Mouse (Mus musculus) neutrophil, adult 65 days (primary cell): Measurements from ENCODE around the gene Cxcl9. TPM values are rescaled to one million over a fixed set of nuclear protein-coding genes. Genes with fewer than 3 reads are reported as not detected.

Experiments
- total RNA-seq: library from RNA; stranded (reverse); gene quantifications from 2 replicates; pipeline ENCODE4 v1.2.4, GENCODE M21; 2023

Cxcl9 gene
- 0.54 TPM in 1 of 2 replicates, not detected in the other for total RNA-seq

DNA sequence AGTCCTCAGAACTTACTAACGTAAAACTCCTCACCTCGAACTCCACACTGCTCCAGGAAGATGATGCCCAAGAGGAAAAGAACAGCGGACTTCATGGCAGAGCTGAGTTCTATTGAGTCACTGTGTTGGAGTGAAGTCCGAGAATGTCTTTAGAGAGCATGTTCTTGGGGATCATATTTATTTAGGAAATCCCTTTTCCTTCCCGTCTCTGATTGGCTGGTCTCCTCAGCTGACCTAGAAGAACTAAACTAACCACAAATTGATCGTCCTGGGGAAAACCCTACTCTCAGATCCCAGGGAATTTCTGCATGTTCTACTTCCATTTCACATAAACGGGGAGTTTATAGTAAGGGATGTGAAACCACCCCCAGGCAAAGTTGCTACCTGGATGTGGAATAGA is at the start of gene Cxcl9:
TSS of gene Cxcl9 (minus strand) at position 151 of the 400 bp plus-strand sequence.

GRCm38 (mm10) chr5:92348794-92349413 is 21.0 kb upstream of the Cxcl9 start, which contains the start of gene Cxcl10:
Gene Cxcl10, minus strand, starts transcription at chr5:92348889.

GRCm38 (mm10) chr5:92331635-92332338 is 3.9 kb upstream of the Cxcl9 start, which contains the start of gene Art3:
Gene Art3, plus strand, starts transcription at chr5:92331827.

DNA sequence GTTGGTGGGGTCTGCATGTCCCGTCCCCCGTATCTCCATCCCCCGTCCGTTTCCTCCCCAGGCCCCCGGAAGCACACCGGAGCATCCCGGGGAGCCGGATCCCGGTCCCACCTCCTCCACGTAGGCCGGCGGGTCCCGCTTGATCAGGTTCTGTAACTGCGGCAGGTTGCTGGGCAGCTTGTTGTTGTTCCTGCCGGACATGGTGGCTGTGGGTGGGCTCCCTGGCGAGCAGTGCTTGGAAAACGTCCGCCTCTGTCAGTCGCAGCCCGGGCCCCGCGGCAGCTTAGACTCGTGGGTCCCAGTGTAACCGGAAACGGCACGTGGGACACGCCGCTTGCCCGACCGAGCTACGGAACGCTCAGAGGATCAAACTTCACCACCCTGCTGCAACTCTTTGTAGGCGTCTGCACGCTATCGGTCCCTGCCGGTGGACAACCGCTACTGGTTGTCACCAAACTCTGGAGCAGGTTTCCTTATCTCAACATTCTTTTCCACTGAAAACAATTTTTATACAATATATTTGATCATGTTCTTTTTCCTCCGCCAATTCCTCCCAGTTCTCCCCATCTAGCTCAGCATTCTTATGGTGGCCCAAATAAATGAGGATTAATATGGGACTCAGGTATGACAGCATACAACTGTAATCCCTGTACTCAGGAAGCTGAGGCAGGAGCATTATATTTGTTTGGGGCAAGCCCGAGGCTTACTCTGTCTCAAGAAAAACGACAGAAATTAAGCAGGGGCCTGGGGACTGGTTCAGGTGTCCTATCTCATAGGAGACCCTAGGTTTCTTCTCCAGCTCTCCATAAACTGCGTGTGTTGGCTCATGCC is 18.0 kb downstream of the Cxcl9 start, which contains the start of gene Sdad1:
TSS of gene Sdad1 (minus strand) at position 799 of the 831 bp plus-strand sequence.

GRCm38 (mm10) chr5:92277437-92278394 is 50.2 kb downstream of the Cxcl9 start, which contains the start of gene Naaa:
Gene Naaa, minus strand, starts transcription at chr5:92278170.

Other genes starting within 250 kb of the Cxcl9 start
- gene G3bp2, start 244.4 kb downstream of the Cxcl9 start, total RNA-seq, result 52.3 and 78.7 TPM in 2 replicates
- 34.7 and 45.6 TPM in 2 replicates for gene Uso1, start 190.1 kb downstream of the Cxcl9 start, total RNA-seq
- gene U90926, start 112.7 kb downstream of the Cxcl9 start, total RNA-seq, result not detected in 2 replicates
- gene Ppef2, start 71.8 kb downstream of the Cxcl9 start, total RNA-seq, result 0.61 and 1.2 TPM in 2 replicates
- gene Naaa, start 49.9 kb downstream of the Cxcl9 start, total RNA-seq, result 63.6 and 64.2 TPM in 2 replicates
- gene Sdad1, start 17.6 kb downstream of the Cxcl9 start, total RNA-seq, result 20.2 and 22.5 TPM in 2 replicates
- 0.92 TPM in 1 of 2 replicates, not detected in the other for gene Art3, start 3.7 kb upstream of the Cxcl9 start, total RNA-seq
- 3.9 and 6.8 TPM in 2 replicates for gene Cxcl10, start 20.8 kb upstream of the Cxcl9 start, total RNA-seq
- 34.9 and 42.5 TPM in 2 replicates for gene Nup54, start 107.1 kb upstream of the Cxcl9 start, total RNA-seq
- 37.4 and 39.0 TPM in 2 replicates for gene Scarb2, start 178.8 kb upstream of the Cxcl9 start, total RNA-seq
- not detected in 2 replicates for gene Fam47e, start 227.0 kb upstream of the Cxcl9 start, total RNA-seq